Mouse (Mus musculus): ENCODE data around the gene Rcan3.

The Rcan3 gene

DNA sequence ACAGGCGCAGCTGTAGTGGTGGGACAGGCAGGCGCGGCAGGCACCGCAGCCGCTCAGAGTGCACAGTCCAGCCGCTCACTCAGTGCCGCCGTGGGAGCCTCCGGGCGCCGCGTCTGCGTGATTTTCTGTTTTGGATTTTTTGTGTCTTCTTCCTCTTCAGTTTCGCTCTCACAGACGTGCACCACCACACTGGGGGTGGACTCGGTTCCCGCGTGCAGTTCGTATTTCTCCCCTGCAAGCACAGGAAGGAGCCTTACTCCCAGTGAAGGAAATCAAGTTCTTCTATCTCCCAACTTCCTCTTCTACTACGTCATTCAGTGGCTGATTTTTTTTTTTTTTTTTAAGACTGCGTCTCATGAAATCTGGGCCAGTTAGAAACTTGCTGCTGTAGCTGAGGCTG, 17.3 kb downstream of the Rcan3 start:
- in situ Hi-C loops (cut with MseI, MboI), result loop anchor here in 1 of 2 experiments (10.0 kb wide), 1 partner anchor 52 kb away; no protein-coding TSS in a partner anchor

DNA sequence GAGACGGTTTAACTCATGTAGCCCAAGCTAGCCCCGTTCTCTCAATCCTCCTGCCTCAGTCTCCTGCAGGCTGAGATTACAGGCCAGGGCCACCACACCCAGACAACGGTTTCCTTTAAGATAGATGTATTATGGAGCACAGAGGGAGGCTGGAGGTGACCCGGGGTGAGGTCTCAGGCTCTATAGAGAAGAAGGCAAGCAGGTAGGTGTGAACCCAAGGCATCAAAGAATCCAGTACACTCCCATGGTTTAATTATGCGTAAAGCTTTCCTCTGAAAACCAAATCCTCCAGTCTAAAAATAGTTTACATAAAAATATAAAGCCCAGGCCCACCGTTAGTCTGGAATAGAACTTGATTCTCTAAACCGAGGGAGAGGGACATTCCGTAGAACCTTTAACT, 20.2 kb downstream of the Rcan3 start:
- in situ Hi-C loops (cut with MseI, MboI), result loop anchor here in 1 of 2 experiments (10.0 kb wide), 1 partner anchor 49 kb away; no protein-coding TSS in a partner anchor

DNA sequence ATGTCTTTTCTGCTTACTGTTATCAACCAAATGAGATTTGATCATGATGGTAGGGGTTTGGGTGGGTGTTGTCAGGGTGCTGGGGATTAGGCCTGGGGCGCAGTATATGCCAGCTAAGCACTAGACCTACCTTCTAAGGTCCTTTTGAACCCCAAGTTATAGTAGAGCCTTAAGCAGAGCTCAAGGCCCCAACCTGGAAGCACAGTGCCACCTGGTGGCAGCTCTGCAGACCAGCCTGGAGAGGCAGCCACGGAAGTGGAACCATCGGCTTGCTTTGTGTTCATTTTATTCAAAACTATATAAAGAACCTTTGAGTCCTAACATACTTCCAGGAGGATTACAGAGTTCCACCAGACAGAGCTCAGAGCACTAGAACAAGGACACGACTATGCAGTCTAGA, 22.0 kb downstream of the Rcan3 start:
- in situ Hi-C loops (cut with MseI, MboI), result loop anchor here in 1 of 2 experiments (10.0 kb wide), 1 partner anchor 47 kb away; no protein-coding TSS in a partner anchor

DNA sequence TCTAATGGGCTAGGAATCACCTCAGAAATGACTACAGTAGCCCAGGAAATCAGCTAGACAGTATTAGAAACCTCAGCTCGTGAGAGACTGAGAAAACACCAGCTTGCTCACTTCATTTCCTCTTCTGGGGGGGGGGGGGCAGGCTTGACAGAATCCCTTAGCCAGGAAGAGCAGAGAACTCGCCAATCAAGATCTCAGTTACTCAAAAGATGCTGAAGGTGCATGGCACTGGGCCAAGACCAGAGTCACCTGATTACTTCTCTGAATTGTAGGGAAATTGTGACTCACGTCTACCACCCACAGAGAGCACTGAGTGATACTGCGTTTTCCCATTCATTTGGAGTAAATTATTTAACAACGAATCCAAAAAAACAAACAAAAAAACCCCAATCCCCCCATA, 27.5 kb downstream of the Rcan3 start:
- in situ Hi-C loops (cut with MseI, MboI), result no loop called here

DNA sequence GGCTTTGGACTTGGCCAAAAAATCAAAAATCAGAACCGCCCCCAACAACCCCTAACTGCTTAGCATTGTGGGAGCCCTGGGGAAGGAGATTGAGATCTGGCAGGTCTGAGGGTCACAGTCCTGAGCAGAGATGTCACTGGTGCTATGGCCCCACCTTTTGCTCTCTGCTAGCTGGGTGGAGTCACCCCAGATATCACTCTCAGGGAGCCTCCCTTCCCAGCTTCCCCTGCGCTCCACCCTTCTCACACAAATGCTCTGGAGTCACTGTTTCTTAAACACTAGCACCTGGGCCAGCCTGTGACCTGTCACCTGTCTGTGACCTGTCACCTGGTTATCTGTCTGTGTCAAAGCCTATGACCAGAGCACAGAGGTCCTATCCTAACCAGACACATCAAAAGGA, 28.7 kb downstream of the Rcan3 start:
- in situ Hi-C loops (cut with MseI, MboI), result no loop called here

DNA sequence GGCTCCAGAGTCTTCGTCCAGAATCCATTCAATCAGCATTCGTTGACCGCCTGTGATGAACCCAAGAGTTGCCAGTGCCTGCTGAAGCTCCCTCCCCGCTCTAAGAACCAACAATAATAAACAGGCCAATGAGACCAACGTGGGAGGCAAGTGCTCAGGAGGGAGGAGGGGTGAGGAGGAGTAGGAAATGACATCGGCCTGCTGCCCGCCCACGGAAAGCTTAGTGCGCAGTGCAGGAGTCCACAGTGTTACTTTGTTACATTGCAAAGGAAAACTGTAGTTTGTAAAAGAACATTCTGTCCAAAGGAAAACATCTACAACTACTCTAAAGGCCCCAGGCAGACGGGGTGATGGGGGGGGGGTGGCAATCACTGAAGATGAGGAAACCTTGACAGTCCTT, 29.6 kb downstream of the Rcan3 start:
- in situ Hi-C loops (cut with MseI, MboI), result no loop called here

DNA sequence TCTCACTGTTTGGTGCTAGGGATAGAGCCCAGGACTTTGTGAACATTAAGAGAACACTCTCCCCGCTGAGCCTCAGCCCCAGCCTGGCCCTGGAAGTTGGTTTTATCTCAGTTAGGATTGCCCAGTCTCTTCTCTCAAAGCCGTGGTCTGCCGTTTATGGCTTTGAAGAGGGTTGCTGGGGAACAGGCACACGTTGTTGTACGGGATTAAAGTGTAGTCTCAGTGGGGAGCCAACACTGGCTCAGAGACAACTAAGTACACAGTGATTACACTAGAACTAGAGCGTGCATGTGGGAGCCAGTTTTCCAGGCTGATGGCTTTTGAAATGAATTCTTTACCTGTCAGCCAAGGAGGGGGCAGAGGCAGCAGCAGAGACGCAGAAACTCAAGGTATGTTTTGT, 31.8 kb downstream of the Rcan3 start:
- in situ Hi-C loops (cut with MseI, MboI), result no loop called here

DNA sequence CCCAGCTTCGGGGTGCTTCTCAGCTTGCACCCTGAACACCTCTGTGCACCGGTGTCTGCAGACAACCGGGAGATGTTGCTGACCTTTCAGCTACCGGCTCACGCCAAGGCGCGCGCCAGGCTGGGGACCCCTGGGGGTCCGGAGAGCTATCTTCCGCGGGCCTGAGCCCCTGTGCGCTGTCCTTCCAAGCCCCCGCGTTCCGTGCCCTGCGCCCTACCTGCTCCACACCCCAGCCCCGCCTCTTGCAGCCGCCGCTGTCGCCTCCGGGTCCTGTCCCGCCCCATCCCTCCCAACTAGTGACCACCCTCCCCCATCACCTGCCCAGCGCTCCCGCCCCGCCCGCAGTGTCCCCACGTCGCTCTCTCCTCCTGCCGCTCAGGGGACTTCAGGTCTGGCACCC, 35.7 kb downstream of the Rcan3 start, which contains the start of gene Ncmap:
Ncmap (minus strand) TSS at position 237 of the 400 bp plus-strand sequence.
- in situ Hi-C loops (cut with MseI, MboI), result no loop called here

DNA sequence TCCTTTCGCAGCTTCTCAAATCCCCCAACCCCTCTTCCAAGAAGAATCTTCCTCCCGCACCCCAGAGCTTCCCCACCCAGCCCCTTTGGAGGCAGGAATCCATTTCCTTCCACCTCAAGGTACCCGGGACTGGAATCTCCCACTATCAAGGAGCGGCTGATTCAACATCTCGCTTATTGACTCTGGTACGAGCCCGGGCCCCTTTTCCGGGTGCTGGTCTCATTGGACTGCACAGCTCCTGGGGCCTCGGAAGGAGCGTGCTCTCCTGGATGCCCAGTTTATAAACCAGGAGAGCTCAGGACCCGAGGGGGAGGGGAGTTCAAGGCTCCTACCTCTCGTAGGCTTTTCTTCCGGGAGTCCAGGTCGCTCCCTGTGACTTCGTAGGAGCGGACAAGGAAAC, 36.1 kb downstream of the Rcan3 start:
- in situ Hi-C loops (cut with MseI, MboI), result no loop called here

DNA sequence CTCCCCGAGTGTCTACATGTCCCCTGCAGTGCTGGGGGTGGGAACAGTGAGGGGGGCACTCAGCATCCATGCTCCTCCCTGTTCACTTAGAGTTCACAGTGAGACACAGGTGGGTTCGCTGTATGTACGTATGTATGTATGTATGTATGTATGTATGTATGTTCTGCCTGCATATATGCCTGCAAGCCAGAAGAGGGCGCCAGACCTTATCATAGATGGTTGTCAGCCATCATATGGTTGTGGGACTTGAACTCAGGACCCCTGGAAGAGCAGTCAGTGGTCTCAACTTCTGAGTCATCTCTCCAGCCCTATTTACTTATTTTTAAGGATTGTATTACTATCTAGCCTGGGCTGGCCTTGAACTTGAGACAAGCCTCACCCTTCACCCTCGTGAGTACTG, 37.4 kb downstream of the Rcan3 start:
- in situ Hi-C loops (cut with MseI, MboI), result no loop called here

DNA sequence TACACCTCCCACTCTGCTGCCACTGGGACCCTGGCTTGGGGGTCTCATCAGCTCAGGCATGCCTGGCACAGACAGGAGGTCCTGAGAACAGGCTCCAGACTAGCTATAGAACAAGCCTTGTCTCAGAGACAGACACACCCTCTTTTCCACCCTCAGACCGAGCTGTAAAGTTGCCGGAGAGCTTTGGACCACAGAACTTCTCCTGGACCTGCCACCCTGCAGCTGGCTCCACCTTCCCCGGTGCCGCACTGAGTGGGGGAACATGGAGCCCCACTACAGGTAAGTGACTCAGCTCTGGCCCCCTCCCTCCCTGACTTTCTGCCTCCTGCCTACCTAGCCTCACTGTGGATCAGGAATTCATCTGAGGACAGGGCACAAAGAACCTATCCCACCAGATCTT, 38.3 kb downstream of the Rcan3 start:
- in situ Hi-C loops (cut with MseI, MboI), result no loop called here

DNA sequence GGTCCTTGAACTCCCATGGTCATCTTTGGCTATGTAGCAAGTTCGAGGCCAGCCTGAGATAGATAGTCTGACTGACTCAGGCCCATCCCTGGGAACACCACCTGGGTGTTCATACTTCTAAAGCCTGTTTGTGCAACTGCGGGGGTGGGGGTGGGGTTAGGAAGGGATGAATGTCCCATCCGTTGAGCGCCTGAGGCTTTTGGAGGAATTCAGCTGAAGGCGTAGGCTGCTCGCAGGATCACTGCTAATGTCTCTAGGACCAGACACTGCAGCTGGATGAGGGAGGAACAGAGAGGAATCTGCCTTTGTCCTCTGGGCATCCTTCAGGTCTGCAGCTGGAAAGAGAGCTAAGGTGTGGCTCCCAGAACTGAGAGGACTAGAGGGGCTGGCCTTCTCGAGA, 39.0 kb downstream of the Rcan3 start:
- in situ Hi-C loops (cut with MseI, MboI), result no loop called here

DNA sequence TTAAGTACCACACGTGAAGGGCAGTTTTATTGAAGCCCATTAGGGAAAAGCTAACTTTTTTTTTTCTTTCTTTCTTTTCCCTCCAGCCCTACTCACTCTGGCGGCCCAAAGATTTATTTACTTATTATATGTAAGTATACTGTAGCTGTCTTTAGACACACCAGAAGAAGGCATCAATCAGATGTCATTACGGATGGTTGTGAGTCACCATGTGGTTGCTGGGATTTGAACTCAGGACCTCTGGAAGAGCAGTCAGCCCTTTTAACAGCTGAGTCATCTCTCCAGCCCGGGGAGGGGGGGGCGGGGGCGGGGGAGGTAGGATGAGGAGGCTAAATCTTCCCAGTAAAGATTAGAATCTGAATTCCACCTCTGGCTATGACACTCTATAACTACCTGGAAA, 40.3 kb downstream of the Rcan3 start:
- in situ Hi-C loops (cut with MseI, MboI), result no loop called here

DNA sequence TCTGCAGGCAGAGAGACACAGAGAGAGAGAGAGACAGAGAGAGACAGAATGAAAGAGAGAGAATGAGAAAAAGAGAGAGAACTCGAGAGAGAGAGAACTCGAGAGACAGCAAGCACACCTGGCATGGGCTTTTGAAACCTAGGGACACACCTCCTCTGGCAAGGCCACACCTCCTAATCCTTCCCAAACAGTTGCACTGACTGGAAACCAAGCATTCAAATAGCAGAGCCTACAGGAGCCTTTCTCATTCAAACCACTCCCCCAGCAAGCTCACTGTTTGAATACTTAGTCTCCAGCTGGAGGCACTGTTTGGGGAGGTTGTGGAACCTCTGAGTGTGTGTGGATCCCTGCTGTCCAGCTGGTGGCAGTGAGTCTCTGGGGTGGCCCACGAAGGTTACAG, 40.9 kb downstream of the Rcan3 start:
- in situ Hi-C loops (cut with MseI, MboI), result no loop called here

DNA sequence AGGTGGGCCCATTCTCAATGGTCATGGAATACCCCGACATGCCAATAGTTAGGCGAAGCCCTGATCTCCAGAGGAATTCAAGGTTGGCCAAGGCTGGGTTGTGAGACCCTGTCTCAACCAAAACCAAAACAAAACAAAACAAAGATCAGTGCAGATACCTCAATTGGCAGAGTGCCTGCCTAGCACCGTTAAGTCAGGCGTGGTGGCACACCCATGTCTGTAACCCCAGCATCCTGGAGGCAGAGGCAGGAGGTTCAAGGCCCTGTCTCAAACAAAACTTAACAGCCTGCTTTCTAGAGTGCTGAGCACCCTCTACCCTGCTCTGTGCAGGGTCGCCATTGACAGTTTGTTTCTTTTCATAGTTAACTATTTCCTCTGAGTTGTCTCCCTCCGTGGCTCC, 42.6 kb downstream of the Rcan3 start:
- in situ Hi-C loops (cut with MseI, MboI), result no loop called here

DNA sequence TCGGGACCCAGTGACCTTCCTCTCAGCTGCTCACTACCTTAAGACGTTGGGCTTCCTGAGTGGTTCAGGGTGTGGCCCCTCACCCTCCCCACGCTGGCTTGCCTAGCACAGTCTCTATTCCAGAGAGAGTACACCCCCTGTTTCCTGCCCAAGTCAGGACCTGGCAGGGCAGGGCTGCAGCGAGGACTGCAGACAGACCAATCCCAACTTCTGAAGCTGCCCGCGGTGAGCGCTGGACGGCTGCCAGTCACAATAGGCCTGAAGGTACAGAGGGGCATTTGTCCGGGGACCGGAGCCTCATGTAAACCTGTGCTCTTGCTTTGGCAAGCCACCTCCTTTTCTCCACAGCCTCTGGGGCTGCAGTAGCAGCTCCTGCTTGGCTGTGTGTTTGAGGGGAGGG, 48.0 kb downstream of the Rcan3 start:
- in situ Hi-C loops (cut with MseI, MboI), result no loop called here

DNA sequence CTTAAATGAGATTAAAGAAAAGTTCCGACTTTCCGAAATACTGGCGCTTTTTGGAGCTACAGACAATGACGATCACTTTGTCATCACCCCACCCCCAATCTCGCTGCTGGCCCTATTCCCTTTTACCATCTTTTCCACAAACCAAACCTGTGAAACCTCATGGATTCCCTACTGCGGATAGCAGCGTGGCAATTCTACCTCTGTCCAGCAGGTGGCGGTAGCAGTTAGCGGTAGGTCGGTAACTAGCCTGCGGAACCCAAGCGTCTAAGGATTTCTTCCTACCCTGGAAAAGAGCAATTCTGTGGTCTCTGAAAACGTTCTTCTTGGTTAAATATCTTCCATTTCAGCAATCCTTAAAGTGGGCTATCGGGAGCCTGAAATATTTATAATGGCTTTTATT, 51.3 kb downstream of the Rcan3 start:
- in situ Hi-C loops (cut with MseI, MboI), result no loop called here

DNA sequence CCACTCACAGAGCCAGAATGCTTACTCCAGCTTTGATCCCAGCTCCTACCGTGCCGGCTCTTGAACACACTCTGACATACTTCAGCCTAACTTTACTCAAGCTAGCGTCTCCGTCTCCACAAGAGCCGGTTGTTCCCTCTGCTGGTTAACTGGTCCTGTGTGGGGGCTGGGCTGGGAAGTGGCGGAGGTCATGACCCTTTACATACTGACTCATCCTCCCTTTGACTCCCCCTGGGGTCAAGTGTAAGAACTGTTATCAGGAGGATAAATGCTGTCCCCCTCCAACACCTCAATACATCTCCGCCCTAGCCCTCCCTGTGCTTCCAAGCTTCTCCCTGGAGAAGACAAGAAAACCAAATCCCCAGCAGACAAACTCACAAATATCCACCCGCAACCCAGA, 52.3 kb downstream of the Rcan3 start:
- in situ Hi-C loops (cut with MseI, MboI), result no loop called here

DNA sequence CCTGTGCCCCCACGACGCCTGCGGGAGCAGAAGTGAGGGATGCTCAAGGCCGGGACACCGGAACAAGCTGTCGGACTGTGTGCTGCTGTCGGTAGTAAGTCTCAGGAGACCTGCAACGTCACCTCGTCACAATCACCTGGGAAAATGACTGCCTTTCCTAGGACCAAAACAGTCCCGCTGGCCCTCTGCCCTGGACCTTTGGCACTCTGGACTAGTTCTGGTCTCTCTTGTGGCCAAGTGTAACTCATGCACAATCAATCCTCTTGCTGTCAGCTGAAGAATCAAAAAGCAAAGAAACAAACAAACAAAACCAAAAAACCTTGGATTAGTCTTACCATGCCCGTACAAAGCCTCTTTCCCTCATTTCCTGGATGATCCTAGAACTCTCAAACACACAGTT, 56.4 kb downstream of the Rcan3 start:
- in situ Hi-C loops (cut with MseI, MboI), result no loop called here

DNA sequence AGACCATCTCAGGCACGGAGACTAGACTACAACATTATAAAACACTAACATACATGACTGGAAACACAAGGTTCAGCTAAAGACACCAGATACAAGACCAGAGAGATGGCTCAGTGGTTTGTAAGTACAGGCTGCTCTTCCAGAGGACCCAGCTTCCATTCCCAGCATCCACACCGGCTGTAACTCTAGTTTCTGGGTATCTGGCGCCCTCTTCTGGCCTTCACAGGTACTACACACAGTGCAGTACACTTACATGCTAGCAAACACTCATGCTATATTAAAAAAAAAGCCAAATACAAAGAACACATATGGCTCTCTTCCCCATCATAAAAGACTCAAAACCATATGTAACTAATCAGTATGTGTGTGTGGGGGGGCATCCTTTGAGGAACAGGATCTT, 58.2 kb downstream of the Rcan3 start:
- in situ Hi-C loops (cut with MseI, MboI), result no loop called here

DNA sequence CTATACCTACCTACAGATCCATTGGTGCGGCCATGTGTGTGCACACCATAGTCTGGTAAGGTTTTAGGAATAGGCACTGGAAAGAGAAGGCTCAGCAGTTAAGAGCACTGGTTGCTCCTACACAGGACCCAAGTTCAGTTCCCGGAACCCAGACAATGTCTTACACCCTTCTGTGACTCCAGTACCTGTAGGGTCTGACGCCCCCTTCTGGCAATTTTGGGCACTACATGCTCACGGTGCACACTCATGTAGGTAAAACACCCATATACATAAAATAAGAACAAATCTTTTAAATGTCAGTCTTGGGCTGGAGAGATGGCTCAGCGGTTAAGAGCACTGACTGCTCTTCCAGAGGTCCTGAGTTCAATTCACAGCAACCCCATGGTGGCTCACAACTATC, 60.4 kb downstream of the Rcan3 start:
- in situ Hi-C loops (cut with MseI, MboI), result no loop called here

DNA sequence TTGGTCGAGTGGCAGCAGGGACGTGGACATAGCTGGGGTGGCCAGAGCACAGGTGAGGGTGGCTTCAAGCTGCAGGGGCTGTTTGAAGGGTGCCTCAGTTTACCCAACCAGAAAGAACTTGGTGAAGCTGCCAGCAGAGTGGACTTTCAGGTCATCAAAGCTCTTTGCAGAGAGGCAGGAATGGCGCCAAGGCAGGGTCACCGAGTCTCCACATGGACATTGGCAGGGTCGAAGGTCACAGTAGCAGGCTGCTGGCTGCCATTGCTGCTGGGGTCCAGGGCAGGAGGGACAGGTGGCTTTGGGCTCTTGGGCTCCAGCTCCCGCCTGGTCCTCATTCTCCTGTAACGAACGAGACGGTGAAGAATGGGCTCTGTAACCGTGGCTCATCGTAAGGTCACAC, 63.3 kb downstream of the Rcan3 start:
- in situ Hi-C loops (cut with MseI, MboI), result no loop called here

DNA sequence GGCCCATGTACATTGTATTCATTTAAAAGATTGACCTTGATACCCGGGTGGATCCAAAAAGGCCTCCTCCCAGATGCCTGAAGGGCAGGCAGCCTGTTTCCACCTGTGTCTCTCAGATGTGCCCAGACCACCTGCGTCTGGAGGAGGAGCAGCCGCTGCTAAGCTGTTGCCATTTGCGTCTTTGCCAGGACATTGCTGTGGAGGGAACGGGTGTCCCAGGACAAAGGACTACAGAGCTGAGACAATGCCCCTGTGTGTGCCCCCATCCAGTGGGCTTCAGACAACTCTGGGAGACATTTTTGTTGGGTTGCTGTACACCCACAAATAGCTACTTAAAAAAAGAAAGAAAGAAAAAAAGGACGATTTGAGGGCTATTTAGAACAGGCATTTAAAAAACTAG, 70.8 kb downstream of the Rcan3 start:
- in situ Hi-C loops (cut with MseI, MboI), result loop anchor here in 1 of 2 experiments (10.0 kb wide), 1 partner anchor 52 kb away; no protein-coding TSS in a partner anchor

All from mouse trophoblast stem cell (cell line).